Mouse (Mus musculus) MEL (cell line): ENCODE measurements at regions not wholly inside any gene's neighbourhood (a gene's known extent, or its start where the extent isn't known, plus 50 kb on each side); places are given as distances from the start of the nearest gene placed in this dataset.

Experiments used
- CHD1 ChIP-seq: IDR thresholded peaks from 2 replicates; pipeline ENCODE4 v1.6.1; 2012; ENCODE audit warnings: low read depth, mild to moderate bottlenecking, inconsistent platforms, low read length, improper control_type of control experiment
- CTCF ChIP-seq, 3 experiments: IDR thresholded peaks in 2 of 3; conservative IDR thresholded peaks in 1 of 3; 2 replicates each; pipeline ENCODE4 v1.5.1; 2011 to 2012; ENCODE audit warnings: low read length in 3 of 3, low read depth in 2 of 3, mild to moderate bottlenecking in 2 of 3, improper control_type of control experiment in 1 of 3, inconsistent platforms in 1 of 3, mixed read lengths in 1 of 3, moderate library complexity in 1 of 3; ENCODE audit not compliant: control insufficient read depth in 1 of 3, insufficient read depth in 1 of 3, poor library complexity in 1 of 3, severe bottlenecking in 1 of 3
- MAFK ChIP-seq: IDR thresholded peaks from 2 replicates; pipeline ENCODE4 v1.6.1; 2011; ENCODE audit warnings: low read depth, mild to moderate bottlenecking, low read length, improper control_type of control experiment, borderline replicate concordance
- POLR2A ChIP-seq, 2 experiments: IDR thresholded peaks; 2 replicates each; pipeline ENCODE4 v1.6.1; 2011 to 2012; ENCODE audit warnings: low read length in 2 of 2, mild to moderate bottlenecking in 2 of 2, control low read depth in 1 of 2, improper control_type of control experiment in 1 of 2, low read depth in 1 of 2, moderate library complexity in 1 of 2; ENCODE audit not compliant: control insufficient read depth in 1 of 2, insufficient read depth in 1 of 2, poor library complexity in 1 of 2

DNA sequence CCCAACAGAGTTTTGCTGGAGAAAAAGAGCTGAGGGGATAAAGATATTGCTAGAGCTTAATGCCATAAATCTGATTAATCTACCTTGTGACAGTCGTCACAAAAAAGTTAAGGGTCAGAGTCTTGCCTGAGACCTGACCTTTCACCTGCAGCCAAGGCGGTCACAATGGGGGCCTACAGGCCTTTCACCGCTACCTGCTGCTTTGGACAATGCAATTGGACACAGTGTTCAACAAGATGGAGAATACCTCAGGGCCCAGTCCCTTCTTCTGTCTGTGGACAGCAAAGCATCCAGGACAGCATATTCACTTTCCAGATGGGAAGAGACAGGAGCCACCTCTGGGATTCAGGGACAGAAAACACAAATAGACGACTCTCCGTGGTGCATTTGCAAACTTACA is 226.3 kb upstream of the Hes1 start:
- no peak for TF ChIP-seq MAFK
- TF ChIP-seq CTCF (IDR thresholded peaks at IDR 0.05 in 2 of 3, conservative IDR thresholded peaks at IDR 0.05 in 1 of 3; ENCODE audit: control insufficient read depth in 1 of 3, insufficient read depth in 1 of 3, low read depth in 2 of 3, low read length in 3 of 3, poor library complexity in 1 of 3, severe bottlenecking in 1 of 3), result no peak
- TF ChIP-seq CHD1, result no peak
- no peak for TF ChIP-seq POLR2A (IDR thresholded peaks at IDR 0.05; ENCODE audit: control insufficient read depth in 1 of 2, insufficient read depth in 1 of 2, low read depth in 1 of 2, low read length in 2 of 2, poor library complexity in 1 of 2)
